Mouse (Mus musculus) brain, embryonic 14.5 days (tissue): Measurements from ENCODE around the gene Fam221a.

ENCODE experiments used
- CTCF ChIP-seq: fragments of 200-500 bp; IDR thresholded peaks from 2 replicates; pipeline ENCODE4 v1.5.1; 2012; ENCODE audit warnings: inconsistent platforms, mild to moderate bottlenecking, moderate library complexity, borderline replicate concordance; ENCODE audit not compliant: insufficient read depth, insufficient read length; ENCODE audit errors: extremely low read depth
- POLR2A ChIP-seq: fragments of 200-500 bp; IDR thresholded peaks from 2 replicates; pipeline ENCODE4 v1.6.1; 2012; ENCODE audit warnings: mild to moderate bottlenecking, inconsistent platforms, borderline replicate concordance; ENCODE audit not compliant: poor library complexity, insufficient read depth, insufficient read length, severe bottlenecking; ENCODE audit errors: extremely low read depth

DNA sequence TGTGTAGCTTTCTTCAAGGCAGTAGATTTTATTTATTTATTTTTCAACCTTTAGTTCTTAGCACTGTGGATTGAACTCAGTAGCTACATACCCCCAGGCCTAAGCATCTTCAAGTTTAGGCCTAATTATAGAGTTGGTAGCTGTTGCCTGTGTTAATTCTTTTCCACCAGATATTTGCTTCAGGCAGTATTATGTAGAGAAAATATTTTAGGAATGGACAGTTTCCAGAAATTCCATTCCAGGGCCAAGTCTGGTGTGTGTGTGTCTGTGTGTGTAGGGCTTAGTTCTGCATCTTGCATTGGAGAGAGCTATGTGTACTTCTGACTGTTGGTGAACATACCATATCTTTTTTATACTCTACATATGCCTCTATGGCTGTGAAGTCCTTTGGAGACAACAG is 45.5 kb upstream of the Fam221a start:
- TF ChIP-seq CTCF: no peak
- TF ChIP-seq POLR2A: no peak
